Mouse (Mus musculus) heart, postnatal 10 days (tissue): ENCODE results near the gene Hoxa5. TPM values are rescaled to one million over a fixed set of nuclear protein-coding genes. Genes with fewer than 3 reads are reported as not detected.

ENCODE experiments used
- DNase-seq, 2 experiments: peaks; one replicate each; pipeline ENCODE4 v3.0.0; 2021
- intact Hi-C: fragments of 180-260 bp; cut with DNase I; formaldehyde crosslinking; loops from one replicate; pipeline ENCODE4 v1.15.1; 2025
- microRNA-seq, 2 experiments: library from miRNA; unstranded; fragments of <30 nt; microRNA quantifications; one replicate each; pipeline ENCODE4 v1.2.0; 2022
- total RNA-seq, 2 experiments: library from RNA; stranded (reverse); gene quantifications; 2 replicates each; pipeline ENCODE4 v1.2.3; 2021

Hoxa5 gene
- total RNA-seq, 2 experiments from 2014 or later = 1.2 to 1.6 TPM

- no peak for DNase-seq
- intact Hi-C loops = loop anchor here (2.0 to 5.0 kb wide), 2 partner anchors 72 to 146 kb away; partner anchors contain the start of gene Skap2
These were observed 45.1 kb downstream of the Hoxa5 start for GRCm38 (mm10) chr6:52159164-52159761.

DNA sequence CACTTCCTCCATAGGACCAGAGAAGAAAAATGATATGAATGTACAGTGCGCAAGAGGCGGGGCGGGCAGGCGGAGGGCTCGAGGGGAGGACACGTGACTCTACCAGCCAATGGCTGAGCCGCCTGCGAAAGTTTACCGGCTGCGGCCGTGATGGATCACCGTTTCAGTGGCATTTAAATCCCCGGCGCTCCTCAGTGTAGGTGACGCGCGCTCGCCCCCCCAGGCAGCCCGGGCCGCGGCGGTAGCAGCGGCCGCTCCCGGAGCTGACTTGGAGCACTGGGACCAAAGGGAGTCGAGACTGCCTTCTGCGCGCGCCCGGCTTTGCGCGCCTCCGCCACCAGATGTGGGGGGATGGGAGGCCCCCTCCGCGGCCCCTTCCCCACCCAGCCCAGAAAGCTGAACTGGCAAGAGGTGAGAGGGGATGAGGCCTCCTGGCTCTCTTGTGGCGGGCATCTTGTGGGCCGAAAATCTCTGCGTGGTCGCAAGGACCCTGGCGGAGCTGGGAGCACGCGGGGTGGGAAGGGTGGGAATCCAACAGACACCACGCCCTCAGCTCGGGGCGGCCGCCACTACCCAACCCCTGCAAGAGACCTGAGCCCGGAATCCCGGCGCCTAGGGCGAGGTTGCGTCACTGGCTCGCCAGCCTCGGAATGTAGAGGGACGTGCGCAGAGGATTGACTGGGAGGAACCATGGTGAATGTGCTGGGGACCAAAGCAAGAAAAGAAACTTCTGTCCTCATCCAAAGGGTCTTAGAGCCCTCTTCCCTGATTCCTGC is 45.9 kb downstream of the Hoxa5 start, which contains the start of gene Hoxa1:
Hoxa1 (minus strand) TSS at position 42 of the 776 bp plus-strand sequence.
- DNase-seq = peak; percentile 69 to 70

DNA sequence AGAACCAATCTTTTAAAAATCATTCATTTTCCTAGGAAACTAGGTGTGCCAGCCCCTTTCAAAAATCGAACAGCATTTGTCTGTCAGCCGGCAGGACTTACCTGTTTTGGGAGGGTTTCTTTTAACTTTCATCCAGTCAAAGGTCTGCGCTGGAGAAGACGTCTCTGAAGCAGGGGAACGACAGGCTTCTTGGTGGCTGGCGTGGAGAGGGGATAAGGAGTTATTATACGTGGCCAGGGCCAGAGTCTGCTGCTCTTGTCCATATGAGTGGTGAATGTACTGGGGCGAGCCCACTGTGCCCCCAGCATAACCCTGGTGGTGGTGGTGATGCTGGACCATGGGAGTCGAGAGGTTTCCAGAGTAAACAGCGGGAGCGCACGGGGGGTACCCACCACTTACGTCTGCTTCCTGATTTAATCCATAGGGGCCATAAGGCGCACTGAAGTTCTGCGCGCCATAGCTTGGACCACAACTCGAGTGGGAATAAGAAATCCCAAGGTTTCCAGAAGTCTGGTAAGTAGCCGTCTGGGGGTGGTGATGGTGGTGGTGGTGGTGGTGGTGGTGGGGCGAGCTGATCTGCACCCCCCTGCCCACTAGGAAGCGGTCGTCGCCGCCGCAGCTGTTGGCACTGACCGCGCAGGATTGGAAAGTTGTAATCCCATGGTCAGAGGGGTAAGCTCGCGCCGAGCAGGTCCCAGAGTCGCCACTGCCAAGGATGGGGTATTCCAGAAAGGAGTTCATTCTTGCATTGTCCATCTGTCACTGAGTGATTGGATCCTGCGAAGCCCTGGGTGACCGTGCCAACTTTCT is 46.7 kb downstream of the Hoxa5 start:
- DNase-seq = peak in 1 of 2 experiments; percentile 3
- intact Hi-C loops = loop anchor here (2.0 to 5.0 kb wide), 2 partner anchors 70 to 145 kb away; partner anchors contain the start of gene Skap2

More for the DNA sequence above, 45.9 kb downstream of the Hoxa5 start, which contains the start of gene Hoxa1:
- intact Hi-C loops = loop anchor here (2.0 to 5.0 kb wide), 2 partner anchors 71 to 146 kb away; partner anchors contain the start of gene Skap2

DNA sequence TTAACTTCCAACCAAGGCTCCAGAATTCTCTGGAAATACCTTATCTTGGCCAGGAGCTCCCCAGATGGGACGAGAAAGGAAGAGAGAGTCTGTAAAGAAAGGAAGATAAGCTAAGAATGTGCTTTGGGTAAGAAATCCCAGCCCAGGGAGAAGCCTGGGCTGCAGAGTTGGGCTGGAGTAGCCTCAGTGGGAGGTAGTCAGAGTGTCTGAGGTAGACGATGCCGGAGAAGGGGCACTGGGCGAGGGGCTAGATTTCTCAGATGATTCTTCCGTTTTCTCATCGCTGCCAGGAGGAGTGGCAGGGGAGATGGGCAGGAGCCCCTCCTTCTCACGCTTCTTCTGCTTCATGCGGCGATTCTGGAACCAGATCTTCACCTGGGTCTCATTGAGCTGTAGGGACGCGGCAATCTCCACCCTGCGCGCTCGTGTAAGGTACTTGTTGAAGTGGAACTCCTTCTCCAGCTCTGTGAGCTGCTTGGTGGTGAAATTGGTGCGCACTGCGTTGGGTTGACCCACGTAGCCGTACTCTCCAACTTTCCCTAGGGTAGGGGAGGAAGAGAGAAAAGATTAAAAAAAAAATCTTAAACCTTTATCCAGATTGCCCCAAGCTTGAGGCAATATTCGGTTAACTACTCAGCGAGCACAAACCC is 47.7 kb downstream of the Hoxa5 start:
- intact Hi-C loops = loop anchor here (5.0 kb wide), 1 partner anchor 69 kb away; no protein-coding TSS in a partner anchor
- DNase-seq = no peak

DNA sequence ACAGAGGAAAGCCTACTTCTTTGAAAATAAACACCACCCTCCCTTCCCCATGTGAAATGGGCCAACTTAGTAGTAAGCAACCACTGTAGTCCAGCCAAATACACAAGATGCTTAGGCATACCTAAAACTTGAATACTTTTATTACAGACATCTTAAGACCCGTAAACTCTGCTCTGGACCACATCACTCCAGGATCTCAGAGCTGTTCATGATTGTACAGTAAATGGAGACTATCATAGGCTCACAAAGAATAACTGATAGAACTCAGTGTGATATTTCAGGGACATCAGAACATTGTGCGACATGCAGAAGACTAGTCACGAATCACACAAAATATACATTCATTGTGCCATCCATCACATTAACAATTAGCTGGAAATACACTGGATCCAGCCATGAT is 48.9 kb downstream of the Hoxa5 start:
- intact Hi-C loops = loop anchor here (5.0 kb wide), 1 partner anchor 68 kb away; no protein-coding TSS in a partner anchor

GRCm38 (mm10) chr6:52154044-52154443 is 50.3 kb downstream of the Hoxa5 start:
- intact Hi-C loops = no loop called here
- no peak for DNase-seq

More for the DNA sequence above, 48.9 kb downstream of the Hoxa5 start:
- no peak for DNase-seq

DNA sequence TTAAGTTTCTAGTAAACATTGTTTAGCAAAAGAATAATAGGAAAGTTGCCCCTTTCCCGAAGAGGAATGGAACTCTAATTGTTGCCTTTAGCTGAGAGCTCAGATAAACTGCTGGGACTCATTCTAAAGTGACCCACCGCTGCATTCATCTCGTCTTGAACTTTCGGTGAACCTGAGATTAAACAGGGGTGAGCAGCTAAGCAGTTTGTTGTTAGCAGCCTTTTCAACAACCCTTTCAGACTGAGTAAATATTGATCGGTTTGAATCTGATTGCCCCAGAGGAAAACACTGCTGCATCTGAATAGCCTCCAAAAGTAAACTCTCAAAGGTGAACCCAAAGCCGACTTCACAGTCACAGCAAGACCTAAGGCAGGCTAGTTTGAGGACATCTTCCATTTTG is 51.1 kb downstream of the Hoxa5 start:
- intact Hi-C loops = no loop called here
- no peak for DNase-seq

DNA sequence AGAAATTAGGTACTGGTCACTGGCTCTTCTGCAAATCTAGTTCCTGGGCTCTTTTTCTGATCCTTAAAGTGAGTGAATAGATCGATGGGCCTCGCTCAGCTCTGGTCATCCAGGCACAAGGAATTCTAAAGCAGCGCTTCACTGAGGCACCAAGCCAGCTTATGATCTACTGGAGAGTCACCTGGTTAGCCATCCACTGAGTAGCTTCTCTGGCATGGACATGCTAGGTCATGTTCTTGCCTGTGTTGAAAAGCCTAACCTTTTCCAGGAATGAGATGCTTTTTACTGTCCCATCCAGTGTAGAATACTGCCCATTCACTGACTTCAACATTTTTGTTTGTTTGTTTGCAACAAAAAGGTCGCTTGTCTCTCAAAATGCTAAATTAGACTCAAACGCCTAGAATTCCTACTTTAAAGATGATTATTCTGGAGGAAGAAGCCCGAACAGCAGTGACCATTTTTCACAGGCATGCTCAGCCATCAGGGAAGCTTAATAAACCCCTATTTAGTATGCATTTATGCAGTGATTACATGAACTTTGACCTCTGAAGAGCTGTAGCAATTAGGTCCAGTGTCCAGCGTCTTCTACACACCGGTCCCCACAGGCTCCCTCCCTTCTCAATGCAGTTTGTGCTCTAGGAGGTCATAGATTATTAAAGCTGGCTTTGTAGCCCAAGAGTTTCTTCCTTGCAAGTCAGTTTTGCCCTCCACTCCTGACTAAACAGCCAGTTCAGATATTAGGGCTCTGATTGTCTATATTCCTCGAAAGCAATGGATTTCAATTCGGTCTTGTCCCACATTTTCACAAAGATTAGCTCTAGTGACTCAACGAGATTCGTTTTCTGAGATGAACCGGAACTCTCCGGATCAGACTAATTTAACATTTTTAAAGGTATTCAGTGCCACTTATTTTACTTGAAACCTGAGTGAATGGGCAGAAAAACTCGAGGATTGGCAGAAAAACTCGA is 51.9 kb downstream of the Hoxa5 start:
- intact Hi-C loops = no loop called here

More for the DNA sequence above, 51.9 kb downstream of the Hoxa5 start:
- no peak for DNase-seq

Small RNA genes within 50 kb of the gene (microRNA-seq; reads per million reads assigned to microRNA genes)
- gene Mir196b = 49.4 to 78.9 reads per million in 2 experiments

Other genes starting within 250 kb of the Hoxa5 start
- gene Skap2, start 192.0 kb downstream of the Hoxa5 start, total RNA-seq = 10 to 100 TPM; 11.8 to 13.3 TPM
- under 1 TPM; 0.22 to 0.30 TPM for gene Hoxa1, start 46.3 kb downstream of the Hoxa5 start, total RNA-seq
- 1 to 10 TPM in 1 of 2 experiments, under 1 TPM in 1; 0.98 to 1.0 TPM for gene Hoxa2, start 39.8 kb downstream of the Hoxa5 start, total RNA-seq
- under 1 TPM; 0.10 to 0.17 TPM for gene 5730596B20Rik, start 27.1 kb downstream of the Hoxa5 start, total RNA-seq
- 1 to 10 TPM in 1 of 2 experiments, under 1 TPM in 1; 0.69 to 1.3 TPM for gene Hoxa4, start 12.8 kb downstream of the Hoxa5 start, total RNA-seq
- not detected for gene Hoxa6, start 4.1 kb upstream of the Hoxa5 start, total RNA-seq
- 1 to 10 TPM; 1.5 TPM for gene Hoxa3, start 8.7 kb upstream of the Hoxa5 start, total RNA-seq
- gene Gm28308, start 8.8 kb upstream of the Hoxa5 start, total RNA-seq = not detected
- under 1 TPM; 0.40 to 0.41 TPM for gene Hoxa7, start 17.3 kb upstream of the Hoxa5 start, total RNA-seq
- gene Hoxa9, start 26.5 kb upstream of the Hoxa5 start, total RNA-seq = not detected
- gene Hoxa10, start 36.3 kb upstream of the Hoxa5 start, total RNA-seq = not detected
- not detected for gene Hoxa11, start 41.2 kb upstream of the Hoxa5 start, total RNA-seq
- gene Hoxa13, start 56.3 kb upstream of the Hoxa5 start, total RNA-seq = not detected
- gene Evx1, start 108.9 kb upstream of the Hoxa5 start, total RNA-seq = not detected